Mouse (Mus musculus): ENCODE measurements around the gene Rnase12.
"Not testable (repeated sequence)": the region's sequence is repeated elsewhere in the genome, so short reads cannot be mapped to it uniquely, and the experiment has no call there.

Rnase12 gene

GRCm38 (mm10) chr14:51014724-51015123, 42.7 kb downstream of the Rnase12 start:
- DNase-seq: not testable (repeated sequence)

- DNase-seq: no peak
Observed at GRCm38 (mm10) chr14:51009572-51009971, 47.9 kb downstream of the Rnase12 start.

GRCm38 (mm10) chr14:51008781-51009180, 48.7 kb downstream of the Rnase12 start:
- DNase-seq: no peak

GRCm38 (mm10) chr14:51007914-51008713, 49.3 kb downstream of the Rnase12 start:
- DNase-seq: no peak

GRCm38 (mm10) chr14:51007152-51007801, 50.2 kb downstream of the Rnase12 start, which contains the start of gene Rnase10:
Gene Rnase10, plus strand, starts transcription at chr14:51007751.
- no peak for DNase-seq

Measured in cerebellum, adult 9-10 months (tissue).